Mouse (Mus musculus): ENCODE results near the gene Sort1. TPM values are rescaled to one million over a fixed set of nuclear protein-coding genes. Genes with fewer than 3 reads are reported as not detected.
"Not testable (repeated sequence)": the region's sequence is repeated elsewhere in the genome, so short reads cannot be mapped to it uniquely, and the experiment has no call there.

The Sort1 gene
- 100 to 1,000 TPM; 181 to 182 TPM for total RNA-seq (2021)
- long read RNA-seq, full-length matches to known transcripts, result 14 of 47 reads
- long read RNA-seq, partial matches to known transcripts, result 5 of 47 reads
- long read RNA-seq, other reads (novel, unspliced or antisense), result 28 of 47 reads

DNA sequence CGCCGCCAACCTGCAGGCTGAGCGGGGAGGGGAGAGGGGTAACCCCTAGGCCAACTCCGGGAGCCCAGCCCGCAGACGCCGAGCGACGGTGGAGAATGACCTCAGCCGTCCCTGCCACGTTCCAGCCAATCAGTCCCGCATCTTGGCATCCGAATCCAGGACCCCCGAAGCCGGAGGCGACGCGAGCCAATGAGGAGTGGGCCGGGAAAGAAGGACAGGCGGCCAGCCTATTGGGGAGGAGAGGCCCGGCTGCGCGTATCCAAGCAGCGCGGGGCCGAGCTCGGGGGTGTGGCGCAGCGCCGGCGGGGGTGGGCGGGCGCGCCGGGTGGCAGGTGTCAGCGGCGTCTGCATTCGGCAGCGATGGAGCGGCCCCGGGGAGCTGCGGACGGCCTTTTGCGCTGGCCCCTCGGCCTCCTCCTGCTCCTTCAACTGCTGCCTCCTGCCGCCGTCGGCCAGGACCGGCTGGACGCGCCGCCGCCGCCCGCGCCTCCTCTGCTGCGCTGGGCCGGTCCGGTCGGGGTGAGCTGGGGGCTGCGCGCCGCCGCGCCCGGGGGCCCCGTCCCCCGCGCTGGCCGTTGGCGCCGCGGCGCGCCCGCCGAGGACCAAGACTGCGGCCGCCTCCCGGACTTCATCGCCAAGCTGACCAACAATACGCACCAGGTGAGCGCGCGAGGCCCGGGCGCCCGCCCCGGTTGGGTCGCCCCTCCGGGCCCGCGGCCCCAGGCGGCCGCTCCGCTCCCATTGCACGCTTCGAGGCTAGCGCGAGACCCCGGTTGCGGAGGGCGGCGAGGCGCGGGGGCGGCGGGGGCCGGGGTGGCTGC lies at the start of gene Sort1:
Sort1 (plus strand) TSS at position 302 of the 821 bp plus-strand sequence.
- DNase-seq (ENCODE audit: low spot score in 2 of 2), result peak; percentile 84 to 90

DNA sequence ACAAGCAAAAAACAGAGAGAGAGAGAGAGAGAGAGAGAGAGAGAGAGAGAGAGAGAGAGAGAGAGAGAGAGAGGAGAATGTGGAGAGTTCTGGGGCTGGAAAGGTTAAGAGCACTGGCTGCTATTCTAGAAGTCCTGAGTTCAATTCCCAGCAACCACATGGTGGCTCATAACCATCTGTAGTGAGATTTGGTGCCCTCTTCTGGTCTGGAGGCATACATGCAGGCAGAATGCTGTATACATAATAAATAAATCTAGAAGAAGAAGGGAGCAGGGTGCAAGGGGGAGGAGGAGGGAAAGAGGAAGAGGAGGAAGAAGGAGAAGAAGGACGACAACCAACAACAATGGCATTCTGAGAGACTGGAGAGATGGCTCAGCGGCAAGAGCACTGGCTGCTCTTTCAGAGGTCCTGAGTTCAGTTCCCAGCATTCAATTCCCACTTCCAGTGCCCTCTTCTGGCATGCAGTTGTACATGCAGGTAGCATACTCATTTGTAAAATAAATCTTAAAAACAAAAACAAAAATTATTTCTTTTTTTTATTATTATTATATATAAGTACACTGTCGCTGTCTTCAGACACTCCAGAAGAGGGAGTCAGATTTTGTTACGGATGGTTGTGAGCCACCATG lies 46.3 kb upstream of the Sort1 start:
- DNase-seq (ENCODE audit: low spot score in 2 of 2), result not testable (repeated sequence)

DNA sequence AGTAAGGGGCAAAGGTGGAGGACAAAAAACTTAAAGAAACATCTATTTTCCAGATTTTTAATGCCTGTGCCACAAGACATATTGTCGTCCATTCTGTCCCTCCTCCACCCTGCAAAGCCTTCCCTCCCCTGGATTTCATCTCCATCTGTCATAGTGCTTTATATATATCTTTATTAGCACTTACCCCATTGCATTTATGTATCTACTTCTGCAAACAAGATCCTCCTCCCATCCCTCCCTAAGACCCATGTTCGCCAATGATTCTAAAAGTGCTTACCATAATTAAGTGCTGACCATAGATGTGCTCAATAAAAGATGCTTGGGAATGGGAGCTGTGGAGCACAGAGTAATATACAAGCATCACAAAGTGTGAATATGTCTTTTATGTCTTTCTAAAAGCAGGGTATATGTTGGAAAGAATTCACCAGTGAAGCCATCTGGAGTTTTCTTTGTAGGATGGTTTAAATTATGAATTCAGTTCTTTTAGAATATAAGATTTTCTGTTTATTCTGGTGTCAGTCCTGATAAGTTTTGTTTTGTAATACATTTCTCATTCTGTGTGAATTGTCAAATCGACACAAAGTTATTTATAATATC lies 42.5 kb upstream of the Sort1 start:
- no peak for DNase-seq (ENCODE audit: low spot score in 2 of 2)

DNA sequence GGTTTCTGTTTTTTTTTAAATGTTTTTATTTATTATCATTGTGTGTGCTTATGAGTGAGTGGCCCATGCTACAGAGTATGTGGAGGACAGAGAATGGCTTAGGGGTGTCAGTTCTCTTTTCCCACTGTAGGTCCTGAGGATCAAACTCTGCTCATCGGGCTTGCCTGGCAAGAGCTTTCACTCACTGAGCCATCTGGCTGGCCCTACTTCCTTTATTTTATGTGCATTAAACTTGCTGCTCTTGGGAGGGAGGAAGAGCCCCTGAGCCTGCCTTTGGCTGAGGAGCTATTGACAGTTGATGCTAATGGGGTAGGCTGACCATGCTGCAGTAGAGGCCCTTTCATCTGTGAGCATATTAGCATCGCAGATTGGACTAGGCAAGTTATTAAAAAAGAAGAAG lies 37.0 kb upstream of the Sort1 start:
- no peak for DNase-seq (ENCODE audit: low spot score in 2 of 2)

DNA sequence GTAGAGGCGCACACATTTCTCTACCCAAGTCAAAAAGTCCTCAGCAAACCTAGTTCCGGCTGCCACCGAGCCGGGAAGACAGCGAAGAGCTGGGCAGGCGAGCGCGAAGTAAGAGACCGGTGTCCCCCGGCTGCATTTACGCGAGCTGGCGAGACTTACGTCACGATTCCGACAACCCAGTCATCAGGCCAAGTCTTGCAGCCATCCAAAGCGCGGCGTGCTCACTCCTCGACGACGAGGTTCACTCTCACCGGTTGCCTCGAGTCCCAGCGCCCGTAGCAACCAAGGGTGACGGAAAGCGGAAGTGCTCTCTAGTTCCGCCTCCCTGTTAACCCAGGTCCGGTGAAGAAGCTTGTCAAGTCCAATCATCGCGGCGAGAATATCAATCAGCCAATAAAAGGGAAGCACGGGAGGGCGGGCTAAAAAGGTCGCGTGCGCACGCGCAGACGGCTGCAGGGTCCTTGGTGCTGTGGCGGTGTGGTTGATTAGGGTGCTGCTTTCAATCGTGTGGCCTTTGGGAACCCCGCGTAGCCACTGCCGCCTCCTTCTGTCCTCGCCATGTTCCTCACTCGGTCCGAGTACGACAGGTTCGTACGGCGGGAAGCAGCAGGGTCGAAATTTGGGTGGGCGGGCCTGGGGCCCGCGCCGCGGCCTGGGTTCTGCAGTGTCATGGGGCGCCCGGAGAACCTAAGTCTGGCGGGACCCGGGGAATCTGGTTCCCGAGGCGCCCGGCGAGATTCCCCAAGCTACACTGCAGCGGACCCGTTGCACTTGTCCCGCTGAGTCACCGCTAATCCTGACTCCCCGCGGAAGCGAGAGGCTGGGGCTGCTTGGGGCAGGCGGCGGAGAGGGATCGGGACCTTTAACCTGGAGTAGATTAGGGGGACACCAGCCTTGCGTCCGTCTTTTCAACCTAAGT lies 26.9 kb upstream of the Sort1 start, which contains the start of gene Psma5:
Psma5 (plus strand) TSS at position 208 of the 919 bp plus-strand sequence.
- DNase-seq (ENCODE audit: low spot score in 2 of 2), result peak; percentile 86 to 91

DNA sequence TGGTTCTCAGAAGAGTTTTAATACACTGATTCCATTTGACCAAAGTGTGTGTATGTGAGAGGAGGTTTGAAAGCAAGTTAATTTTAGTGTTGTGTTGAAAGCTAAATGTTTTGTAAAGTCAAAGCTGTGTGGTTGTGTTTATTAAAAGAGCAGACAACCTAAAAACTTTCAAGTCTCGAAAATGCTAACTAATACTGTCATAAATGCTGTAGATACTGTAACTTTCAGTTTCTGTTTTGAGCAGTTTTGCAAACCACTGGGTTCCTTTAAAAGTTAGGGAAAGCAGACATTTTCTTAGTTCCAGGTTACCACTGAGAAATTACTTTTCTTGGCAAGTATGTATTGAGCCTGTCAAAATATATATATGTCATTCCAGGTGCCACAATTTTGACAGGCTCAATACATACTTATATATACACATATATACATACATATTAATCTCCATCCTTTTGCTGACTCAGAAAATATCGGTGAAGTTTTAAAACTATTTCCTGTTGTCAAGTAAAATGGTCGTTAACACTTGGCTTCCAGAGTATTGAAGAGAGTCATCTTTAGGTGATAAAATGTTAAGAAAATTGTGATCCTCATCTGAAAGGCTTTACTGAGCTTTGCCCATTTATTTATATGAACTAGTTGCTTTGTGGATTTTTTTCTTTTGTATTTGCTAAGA lies 25.9 kb upstream of the Sort1 start:
- DNase-seq (ENCODE audit: low spot score in 2 of 2), result no peak

DNA sequence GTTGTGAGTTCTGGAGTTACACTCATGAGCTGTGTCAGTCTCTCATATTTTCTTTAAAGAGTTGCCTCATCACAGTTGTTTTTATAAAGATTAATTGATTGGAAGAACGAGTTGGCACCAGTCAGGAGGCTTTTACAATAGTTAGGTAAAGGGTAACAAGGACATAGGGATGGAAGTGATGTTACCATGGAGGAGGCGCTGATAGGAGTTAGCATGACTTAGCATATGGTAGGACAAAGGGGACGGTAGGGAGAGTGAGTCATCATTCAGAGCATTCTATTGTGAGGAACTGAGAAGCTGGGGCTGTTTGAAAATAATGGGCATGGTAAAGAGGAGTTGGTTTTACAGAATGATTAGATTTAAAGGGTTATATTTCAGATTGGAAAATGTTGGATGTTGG lies 24.6 kb upstream of the Sort1 start:
- no peak for DNase-seq (ENCODE audit: low spot score in 2 of 2)

DNA sequence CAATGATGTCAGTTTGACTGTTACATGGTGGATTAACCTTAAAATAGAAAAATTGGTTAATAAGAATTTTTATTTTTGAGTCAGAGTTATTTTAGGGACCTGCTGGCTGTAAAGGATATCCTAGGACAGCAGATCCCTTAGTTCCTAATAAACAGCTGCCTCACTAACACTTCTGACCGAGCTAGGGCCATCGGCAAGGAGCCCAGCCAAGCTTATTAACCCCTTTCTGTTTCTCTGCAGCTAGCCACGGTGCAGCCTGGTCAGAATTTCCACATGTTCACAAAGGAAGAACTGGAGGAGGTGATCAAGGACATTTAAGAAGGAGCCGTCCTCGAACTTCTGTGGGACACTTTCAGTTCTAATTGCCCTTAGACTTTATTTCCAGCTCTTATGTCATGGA lies 4.4 kb upstream of the Sort1 start:
- not testable (repeated sequence) for DNase-seq (ENCODE audit: low spot score in 2 of 2)

DNA sequence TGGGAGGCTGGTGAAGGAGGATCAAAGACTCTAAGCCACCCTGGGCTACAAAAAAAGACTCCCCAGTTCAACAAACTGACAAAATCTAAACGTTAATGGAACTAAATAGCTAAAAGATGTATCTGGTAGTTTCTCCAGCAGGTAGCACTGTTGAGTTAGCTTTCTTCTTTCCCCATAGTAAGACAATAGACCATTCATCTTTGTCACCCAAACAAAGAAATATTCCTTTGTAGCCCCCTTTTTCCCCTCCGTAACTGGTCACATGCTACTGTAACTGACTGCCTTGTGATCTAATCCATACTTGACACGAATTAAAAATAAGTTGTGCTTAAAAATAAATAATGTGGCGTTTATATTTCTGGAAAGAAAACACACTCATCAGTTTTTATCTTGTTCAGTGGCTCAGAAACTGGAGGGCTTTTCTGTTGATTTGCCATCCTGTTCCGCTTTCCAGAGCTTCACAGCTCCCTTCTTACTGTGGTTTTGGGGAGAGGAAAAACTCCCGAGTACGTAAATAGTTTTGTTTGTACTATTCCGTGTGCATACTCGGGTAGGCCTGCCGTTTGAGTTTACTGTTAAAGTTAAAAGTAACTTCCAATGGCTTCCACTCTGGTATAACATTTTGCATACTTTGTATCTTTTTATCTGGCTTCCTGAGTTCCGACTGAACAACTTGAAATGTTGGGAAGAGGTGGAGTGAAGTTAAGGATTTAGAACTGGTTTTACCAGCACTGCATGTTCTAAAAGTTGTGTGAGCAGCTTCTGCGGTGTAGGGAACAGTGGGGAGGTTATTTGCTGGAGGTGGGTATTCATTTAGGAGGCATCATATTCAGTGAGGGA lies 1.3 kb upstream of the Sort1 start:
- DNase-seq (ENCODE audit: low spot score in 2 of 2), result no peak

DNA sequence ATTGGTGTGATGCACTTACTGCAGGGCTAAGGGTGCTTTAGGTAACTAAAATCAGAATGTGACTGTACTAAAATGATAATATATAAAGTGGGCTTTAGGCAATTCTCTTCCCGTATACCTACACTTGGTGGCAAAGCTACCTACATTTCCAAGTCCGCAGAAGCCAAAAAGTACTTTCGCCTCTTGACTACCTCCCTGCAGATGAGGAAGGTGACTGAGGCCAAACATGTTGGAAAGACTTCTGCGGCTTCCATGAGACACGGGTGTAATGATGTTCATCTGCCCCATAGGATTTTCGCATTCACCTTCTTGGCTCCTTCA lies 681 bp upstream of the Sort1 start:
- DNase-seq (ENCODE audit: low spot score in 2 of 2), result no peak

DNA sequence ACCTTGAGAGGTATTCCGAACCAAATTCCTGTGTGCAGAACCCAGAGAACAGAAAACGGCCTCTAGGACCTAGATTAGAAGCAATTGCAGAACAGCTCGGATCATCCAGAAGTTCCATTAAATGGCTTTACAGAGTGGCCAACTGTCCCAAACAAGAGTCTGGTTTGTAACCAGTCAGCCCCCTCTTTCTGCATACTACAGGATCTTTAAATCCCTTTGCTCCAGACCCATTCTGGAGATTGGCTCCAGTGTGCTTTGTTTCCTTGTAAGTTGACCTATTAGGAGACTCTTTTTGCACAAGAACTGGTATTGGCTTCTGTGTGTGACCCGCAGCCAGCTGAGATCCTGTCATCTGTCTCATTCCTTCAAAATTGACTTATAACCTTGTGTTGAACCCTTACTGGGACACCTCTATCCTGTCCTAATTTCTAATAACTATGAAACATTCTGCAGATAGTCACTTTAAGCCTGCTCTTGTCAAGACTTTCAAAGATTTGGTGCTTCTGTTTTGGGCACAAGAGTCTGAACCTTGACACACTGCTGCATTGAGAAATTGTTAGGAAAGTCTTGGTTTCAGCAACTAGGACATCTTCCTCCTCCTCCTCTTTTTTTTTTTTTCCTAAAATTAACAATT lies 1.3 kb downstream of the Sort1 start:
- no peak for DNase-seq (ENCODE audit: low spot score in 2 of 2)

DNA sequence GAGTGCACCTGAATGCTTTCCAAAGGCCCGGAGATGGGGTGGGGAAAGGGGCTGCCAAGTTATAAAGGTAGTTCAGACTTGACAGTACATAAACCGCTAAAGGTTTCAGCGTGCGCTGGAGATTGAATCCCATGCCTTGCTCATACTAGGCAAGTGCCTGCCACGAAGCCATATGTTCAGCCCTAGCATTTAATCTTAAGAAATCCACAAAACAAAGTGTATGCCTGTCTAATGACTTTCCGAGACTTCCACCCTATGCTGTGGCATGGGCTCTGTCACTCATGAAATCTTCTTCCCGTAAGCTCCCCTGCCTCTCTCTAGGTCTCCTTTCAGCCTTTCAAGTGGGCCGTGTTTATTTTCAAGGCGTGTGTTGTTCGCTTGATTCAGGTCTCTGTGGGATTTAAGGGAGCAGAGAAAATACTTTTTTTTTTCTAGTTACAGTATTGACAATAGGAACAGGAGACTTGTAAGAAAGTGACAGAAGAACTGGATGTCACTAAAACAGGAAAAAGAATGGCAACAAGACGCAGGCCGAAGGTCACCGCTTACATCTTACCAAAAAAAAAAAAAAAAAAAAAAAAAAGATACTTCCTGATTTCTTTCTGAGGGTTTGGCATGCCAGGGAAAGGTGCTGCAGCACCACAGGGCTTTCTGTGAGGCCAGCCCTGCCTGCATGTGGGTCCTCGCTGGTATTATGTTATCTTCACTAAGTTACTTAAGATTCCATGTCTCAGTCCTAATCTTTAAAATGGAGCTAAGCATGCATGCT lies 3.0 kb downstream of the Sort1 start:
- DNase-seq (ENCODE audit: low spot score in 2 of 2), result no peak

DNA sequence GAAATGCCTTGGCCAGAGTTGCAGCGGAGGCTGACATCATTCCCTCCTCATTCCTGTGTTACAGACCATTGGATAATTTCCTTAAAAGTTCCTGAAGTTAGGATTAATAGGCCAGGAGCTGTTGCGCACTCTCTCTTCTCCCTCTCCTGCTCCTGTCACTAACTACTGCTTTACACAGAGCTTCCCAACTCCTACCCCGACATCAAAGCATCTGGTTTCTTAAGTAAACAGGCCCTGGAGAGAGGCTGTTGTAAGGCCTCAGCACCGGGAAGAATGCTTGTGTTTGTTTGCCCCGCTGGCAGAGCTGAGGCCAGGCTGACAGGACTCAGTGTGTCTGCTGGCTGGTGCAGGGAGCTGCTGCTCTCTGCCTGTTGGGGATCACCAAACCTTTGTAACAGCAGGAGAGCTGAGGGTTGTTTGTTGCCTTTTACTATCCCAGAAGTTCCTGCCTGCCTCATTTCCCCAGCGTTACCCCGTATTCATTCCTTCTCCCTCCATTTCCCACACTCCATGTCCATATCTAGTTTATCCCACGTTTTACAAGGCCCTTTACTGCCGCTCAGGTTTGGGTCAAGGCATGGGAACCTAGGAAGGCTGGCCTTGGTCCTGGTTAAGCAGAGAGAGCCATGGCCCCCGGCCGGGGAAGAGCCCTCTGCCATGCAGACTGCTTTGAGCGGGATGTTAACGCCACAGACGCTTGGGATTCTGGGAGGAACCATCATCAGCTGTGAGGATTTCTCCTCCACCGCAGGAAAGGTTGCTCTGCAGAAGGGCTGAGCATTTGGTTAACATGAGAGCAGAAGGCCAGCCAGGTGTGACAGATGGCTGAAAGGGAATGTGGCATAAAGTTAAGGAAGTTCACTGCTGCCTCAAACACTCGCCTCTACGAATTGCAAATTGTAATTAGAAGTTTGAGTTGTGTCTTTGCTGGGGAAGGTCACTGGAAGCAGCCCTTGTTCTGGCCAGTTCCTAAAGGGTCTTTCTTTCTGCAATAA lies 4.2 kb downstream of the Sort1 start:
- peak in 1 of 2 experiments; percentile 54 for DNase-seq (ENCODE audit: low spot score in 2 of 2)

DNA sequence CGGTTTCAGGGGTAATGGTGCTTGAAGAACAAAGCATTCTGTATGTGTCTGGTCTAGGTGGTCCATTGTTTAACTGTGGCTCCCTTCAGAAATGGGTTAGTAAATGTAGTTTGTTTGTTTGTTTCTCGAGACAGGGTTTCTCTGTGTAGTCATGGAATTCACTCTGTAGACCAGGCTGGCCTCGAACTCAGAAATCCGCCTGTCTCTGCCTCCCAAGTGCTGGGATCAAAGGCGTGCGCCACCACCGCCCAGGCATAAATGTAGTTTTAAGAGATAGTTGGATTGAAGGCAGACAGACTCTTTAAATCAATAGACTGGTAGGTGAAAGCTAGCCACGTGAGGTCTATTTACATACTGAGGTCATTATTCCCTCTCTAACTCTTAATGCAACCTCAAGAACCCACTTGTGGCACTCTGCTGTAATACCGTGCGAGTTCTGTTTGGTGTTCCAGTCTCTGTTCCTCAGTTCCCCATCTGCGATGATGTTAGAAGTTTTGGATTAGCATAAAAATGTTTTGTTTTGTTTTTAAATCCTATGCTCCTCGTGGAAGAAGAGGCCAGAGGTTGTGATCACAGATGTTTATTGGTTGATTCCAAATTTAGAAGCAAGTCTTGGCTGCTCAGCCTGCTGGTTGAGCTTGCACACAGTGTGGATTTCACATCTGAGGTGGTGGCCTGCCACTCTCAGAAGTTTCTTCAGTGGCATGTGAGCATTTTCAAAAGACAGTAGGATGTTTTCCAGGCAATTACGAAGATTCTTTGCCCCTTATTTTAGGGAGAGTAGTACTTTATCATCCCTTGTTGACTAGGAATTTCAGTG lies 5.6 kb downstream of the Sort1 start:
- no peak for DNase-seq (ENCODE audit: low spot score in 2 of 2)

DNA sequence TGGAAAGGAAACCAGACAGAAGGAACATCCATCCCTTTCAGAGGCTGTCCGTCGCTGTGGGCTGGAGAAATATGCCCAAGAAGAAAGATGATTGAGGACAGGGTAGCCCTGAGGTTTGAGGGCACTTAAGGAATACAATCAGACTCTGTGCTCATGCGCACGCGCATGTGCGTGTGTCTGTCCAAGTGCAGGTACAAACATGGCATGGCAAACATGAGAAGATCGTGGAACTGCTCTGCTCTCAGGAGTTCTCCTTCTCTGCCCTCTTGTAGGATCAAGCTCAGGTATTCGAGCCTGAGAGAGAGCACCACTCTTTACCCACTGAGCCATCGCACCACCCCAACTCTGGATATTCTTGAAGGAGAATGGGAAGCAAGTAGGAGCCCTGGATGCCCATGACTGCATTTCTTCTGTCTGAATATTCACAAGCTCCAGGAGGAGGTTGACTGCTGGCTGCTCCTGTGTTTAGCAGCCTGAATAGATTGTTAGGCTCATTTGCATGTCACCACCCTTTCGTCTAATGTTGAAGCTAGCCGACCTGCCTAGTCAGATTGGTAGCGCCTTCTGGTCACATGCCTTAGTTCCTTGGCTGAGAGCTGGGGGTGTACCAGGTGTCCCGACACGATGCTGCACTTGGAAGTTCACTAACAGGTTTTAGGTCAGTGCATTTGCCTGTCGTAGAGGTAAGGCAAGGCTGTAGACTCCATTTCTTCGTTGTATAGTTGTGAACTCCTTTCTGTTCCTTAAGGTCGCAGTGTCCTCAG lies 7.3 kb downstream of the Sort1 start:
- no peak for DNase-seq (ENCODE audit: low spot score in 2 of 2)
